Mouse (Mus musculus): ENCODE measurements around the gene Tagln2.

GRCm38 (mm10) chr1:172501371-172502144 lies 1.7 kb downstream of the Tagln2 start:
- TF ChIP-seq CTCF (IDR thresholded peaks at IDR 0.05; ENCODE audit: low read depth): peak; percentile 27; the same call in 1 of the 2 replicates
- TF ChIP-seq EP300 (IDR thresholded peaks at IDR 0.05; ENCODE audit: low read depth): no peak
